Mouse (Mus musculus): Measurements from ENCODE around the gene Fcho1. TPM values are rescaled to one million over a fixed set of nuclear protein-coding genes. Genes with fewer than 3 reads are reported as not detected.

Gene Fcho1
- total RNA-seq, 2 experiments from 2014 or later, result 103 to 114 TPM

DNA sequence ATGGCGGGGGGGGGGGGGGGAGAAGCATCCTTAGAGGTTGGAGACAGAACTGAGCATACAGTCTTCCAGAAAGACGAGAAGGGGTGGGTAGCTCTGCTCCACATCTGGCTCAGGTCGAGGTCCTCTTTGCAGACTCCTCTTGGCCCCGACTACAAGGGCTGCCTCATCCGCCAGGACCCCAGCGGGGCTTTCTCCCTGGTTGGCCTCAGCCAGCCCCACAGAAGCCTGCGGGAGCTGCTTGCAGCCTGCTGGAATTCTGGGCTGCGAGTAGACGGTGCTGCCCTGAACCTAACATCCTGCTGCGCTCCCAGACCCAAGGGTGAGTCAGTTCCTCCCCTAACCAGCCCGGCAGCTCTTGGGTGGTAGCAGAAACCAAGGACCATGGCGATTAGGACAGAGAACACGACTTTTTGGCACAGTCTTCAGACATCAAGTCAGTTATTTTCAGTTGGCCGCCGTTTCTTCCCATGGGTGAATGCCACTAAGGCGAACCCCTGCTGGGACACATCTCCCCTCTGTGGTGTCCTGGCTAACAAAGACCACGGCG is 44.1 kb downstream of the Fcho1 start:
- no peak for DNase-seq

- DNase-seq, result no peak
Measured at GRCm38 (mm10) chr8:71680471-71680870, 45.0 kb downstream of the Fcho1 start.

DNA sequence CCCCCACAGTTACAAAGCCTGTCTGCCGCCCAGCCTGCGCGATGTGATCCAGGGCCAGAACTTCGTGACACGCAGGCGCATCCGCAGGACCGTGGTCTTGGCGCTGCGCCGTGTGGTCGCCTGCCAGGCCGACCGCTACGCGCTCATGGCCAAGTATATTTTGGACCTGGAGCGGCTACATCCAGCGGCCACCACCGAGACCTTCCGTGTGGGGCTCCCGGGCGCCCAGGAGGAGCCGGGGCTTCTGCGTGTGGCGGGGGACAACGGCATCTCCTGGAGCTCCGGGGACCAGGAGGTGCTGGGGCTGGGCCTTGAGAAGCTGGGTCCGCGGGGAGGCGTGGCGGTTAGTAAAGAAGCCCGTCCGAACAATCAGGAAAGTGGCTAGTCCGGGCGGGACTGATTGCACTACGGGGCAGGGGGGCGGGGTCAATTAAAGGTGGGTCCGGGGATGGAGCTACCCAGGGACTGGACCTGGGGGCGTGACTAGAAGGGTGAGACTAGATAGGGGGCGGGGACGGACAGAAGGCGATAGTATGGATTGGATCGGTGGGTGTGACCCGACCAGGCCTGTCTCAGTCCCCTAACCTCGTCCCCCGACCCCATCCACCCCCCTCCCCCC is 45.9 kb downstream of the Fcho1 start:
- no peak for DNase-seq

DNA sequence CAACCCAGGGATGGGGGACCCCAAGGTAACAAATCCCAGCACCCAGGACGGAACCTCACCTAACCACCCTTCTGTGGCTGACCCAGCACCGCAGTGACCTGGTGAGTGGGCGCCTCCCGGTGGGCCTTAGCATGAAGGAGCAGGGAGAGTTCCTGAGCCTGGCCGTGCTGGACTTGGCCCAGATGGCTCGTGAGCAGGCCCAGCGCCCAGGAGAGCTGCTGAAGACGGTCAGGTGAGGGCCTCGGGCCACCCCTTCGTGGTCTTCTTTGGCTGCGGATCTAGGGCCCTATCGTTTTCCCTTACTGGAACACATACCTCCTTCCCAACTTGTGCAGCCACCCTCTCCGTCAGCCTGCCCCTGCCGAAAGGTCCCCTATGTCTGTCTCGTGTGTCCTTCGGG is 46.4 kb downstream of the Fcho1 start:
- DNase-seq, result no peak

GRCm38 (mm10) chr8:71678216-71678615 is 47.3 kb downstream of the Fcho1 start:
- no peak for DNase-seq

DNA sequence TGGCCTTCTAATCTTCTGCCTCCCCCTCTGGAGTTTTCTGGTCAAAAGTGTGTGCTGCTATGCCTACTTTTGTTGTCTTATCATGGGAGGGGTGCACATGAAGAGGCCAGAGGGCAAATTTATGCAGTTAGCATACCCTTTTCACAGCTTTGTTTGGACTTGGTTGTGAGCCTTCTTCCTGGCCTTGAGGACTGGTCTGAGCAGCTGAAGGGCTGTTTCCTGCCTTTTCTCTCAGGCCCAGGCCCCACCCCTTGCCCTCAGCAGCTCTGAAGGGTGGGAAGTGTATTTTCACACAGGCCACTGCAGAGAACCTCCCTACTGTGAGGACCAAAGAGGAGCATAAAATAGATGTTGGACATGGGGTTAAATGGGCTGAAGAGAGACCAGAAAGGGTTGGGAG is 48.0 kb downstream of the Fcho1 start:
- no peak for DNase-seq

GRCm38 (mm10) chr8:71676803-71677202 is 48.7 kb downstream of the Fcho1 start:
- no peak for DNase-seq

- DNase-seq, result peak; percentile 49 to 57
Measured at GRCm38 (mm10) chr8:71676020-71676741, 49.3 kb downstream of the Fcho1 start, which contains the start of gene Jak3. TSS of gene Jak3 (plus strand) at chr8:71676296.

GRCm38 (mm10) chr8:71675456-71676019 is 50.0 kb downstream of the Fcho1 start:
- DNase-seq, result no peak

DNA sequence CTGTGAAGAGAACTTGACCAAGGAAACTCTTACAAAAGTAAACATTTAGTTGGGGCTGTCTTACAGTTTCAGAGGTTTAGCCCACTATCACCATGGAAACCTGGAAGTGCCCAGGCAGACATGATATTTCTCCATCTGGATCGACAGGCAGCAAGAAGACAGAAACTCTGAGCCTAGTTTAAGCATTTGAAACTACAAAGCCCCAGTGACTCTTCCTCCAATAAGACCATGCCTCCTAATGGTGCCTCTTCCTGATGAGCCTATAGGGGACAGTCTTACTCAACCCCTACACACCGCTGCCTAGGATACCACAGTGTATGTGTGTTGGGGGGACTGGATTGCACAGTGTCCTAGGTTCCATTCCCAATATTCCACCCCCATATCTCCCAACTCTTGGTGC is 51.4 kb downstream of the Fcho1 start:
- no peak for DNase-seq

- no peak for DNase-seq
Measured at GRCm38 (mm10) chr8:71672168-71672735, 53.3 kb downstream of the Fcho1 start.

DNA sequence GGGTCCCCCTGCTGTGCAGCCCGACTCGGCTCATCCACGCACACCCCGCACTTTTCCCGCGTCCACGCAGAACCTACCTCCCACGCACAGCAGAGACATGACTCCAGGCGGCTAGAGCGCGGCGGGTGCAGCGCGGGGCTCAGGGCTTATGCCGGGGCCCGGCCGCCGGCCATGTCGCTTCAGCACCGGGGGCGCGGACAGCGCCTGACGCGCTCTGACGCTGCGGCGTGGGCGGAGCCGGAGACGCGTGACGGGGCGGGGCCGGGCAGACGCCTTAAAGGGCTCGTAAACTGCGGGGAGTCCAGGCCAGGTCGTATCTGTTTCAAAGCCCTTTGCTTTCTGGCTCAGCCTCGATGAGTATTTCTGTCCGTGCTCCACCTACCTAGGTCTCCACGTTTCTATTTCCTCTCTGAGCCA is 54.0 kb downstream of the Fcho1 start, which contains the start of gene Unc13a:
Unc13a (minus strand) TSS at position 209 of the 417 bp plus-strand sequence.
- DNase-seq, result peak; percentile 89 to 91

- peak; percentile 72 to 76 for DNase-seq
Measured at GRCm38 (mm10) chr8:71670621-71671548, 54.6 kb downstream of the Fcho1 start.

- no peak for DNase-seq
Measured at GRCm38 (mm10) chr8:71670198-71670597, 55.3 kb downstream of the Fcho1 start.

- no peak for DNase-seq
Measured at GRCm38 (mm10) chr8:71668220-71668975, 57.1 kb downstream of the Fcho1 start.

- no peak for DNase-seq
Measured at GRCm38 (mm10) chr8:71667256-71667655, 58.3 kb downstream of the Fcho1 start.

- no peak for DNase-seq
Measured at GRCm38 (mm10) chr8:71666855-71667254, 58.7 kb downstream of the Fcho1 start.

DNA sequence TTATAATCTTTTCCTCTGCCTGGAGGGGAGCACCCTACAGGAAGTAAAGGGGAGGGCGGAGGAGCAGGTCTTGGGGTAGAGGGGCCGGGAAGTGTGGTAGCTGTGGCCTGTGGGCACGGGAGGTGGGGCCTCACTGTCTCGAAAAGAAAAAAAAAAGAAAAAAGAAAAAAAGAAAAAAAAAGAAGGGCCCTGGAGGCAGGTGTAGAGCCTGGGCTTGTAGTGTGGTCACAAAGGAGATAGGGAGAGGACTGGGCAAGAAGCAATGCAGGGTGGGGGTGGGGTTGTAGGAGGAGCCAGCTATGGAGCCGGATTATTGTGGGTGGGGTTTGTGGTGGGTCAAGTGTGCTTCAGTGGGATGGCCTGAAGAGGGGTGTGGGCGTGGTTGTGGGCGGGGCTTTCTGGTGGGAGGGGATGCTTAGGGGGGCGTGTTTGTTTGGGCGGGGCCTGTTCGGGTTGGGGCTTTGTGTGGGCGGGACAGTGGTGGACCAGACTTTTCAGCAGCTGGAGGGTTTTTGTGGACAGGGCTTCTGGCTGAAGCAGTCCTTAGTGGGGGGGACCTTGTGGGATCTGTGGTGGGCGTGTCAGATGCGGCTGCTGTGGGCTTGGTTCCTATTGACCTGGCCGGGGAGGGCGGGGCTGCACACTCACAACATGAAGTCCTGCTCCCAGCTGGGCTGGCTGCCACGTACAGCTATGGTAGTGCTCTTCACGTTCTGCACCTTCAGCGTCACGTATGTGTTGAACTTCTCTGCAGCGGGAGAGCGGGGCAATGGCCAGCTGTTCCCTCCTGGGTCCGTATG is 60.0 kb downstream of the Fcho1 start:
- DNase-seq, result no peak

- peak; percentile 84 for DNase-seq
Measured at GRCm38 (mm10) chr8:71660325-71661120, 65.0 kb downstream of the Fcho1 start.

Data from layer of hippocampus, postnatal 36 days (tissue).